Mouse (Mus musculus) retina, postnatal 7 days (tissue): ENCODE data around the gene Cbfa2t2.
"Not testable (repeated sequence)": the region's sequence is repeated elsewhere in the genome, so short reads cannot be mapped to it uniquely, and the experiment has no call there.

Experiments
- DNase-seq: peaks from one replicate; pipeline ENCODE4 v3.0.0-alpha.2; 2012; ENCODE audit warnings: low read depth, low spot score

Cbfa2t2 gene

GRCm38 (mm10) chr2:154474251-154475061 lies 38.2 kb downstream of the Cbfa2t2 start:
- DNase-seq: no peak

- no peak for DNase-seq
These were observed 38.7 kb downstream of the Cbfa2t2 start for GRCm38 (mm10) chr2:154475062-154475349.

GRCm38 (mm10) chr2:154475861-154476260 lies 39.6 kb downstream of the Cbfa2t2 start:
- no peak for DNase-seq

- no peak for DNase-seq
These were observed 40.7 kb downstream of the Cbfa2t2 start for GRCm38 (mm10) chr2:154477028-154477427.

- no peak for DNase-seq
These were observed 55.5 kb downstream of the Cbfa2t2 start for GRCm38 (mm10) chr2:154491788-154492187.

GRCm38 (mm10) chr2:154493559-154493958 lies 57.3 kb downstream of the Cbfa2t2 start:
- DNase-seq: not testable (repeated sequence)

- no peak for DNase-seq
These were observed 58.7 kb downstream of the Cbfa2t2 start for GRCm38 (mm10) chr2:154495021-154495420.

GRCm38 (mm10) chr2:154498571-154498970 lies 62.3 kb downstream of the Cbfa2t2 start:
- no peak for DNase-seq

GRCm38 (mm10) chr2:154499717-154500247 lies 63.5 kb downstream of the Cbfa2t2 start:
- DNase-seq: no peak

GRCm38 (mm10) chr2:154500758-154501157 lies 64.5 kb downstream of the Cbfa2t2 start:
- DNase-seq: no peak

- DNase-seq: no peak
These were observed 70.8 kb downstream of the Cbfa2t2 start for GRCm38 (mm10) chr2:154507076-154507475.

GRCm38 (mm10) chr2:154507566-154508283 lies 71.4 kb downstream of the Cbfa2t2 start:
- DNase-seq: no peak

GRCm38 (mm10) chr2:154508450-154508849 lies 72.2 kb downstream of the Cbfa2t2 start:
- DNase-seq: no peak

- DNase-seq: no peak
These were observed 73.9 kb downstream of the Cbfa2t2 start for GRCm38 (mm10) chr2:154510141-154510540.

GRCm38 (mm10) chr2:154516944-154517343 lies 80.7 kb downstream of the Cbfa2t2 start:
- DNase-seq: no peak

GRCm38 (mm10) chr2:154517424-154517823 lies 81.1 kb downstream of the Cbfa2t2 start:
- no peak for DNase-seq

- DNase-seq: no peak
These were observed 85.2 kb downstream of the Cbfa2t2 start for GRCm38 (mm10) chr2:154521449-154521848.

GRCm38 (mm10) chr2:154522334-154522733 lies 86.1 kb downstream of the Cbfa2t2 start:
- no peak for DNase-seq

- DNase-seq: no peak
These were observed 89.0 kb downstream of the Cbfa2t2 start for GRCm38 (mm10) chr2:154525285-154525684.

GRCm38 (mm10) chr2:154526531-154526930 lies 90.2 kb downstream of the Cbfa2t2 start:
- DNase-seq: no peak

- DNase-seq: no peak
These were observed 96.6 kb downstream of the Cbfa2t2 start for GRCm38 (mm10) chr2:154532888-154533287.

GRCm38 (mm10) chr2:154534704-154535270 lies 98.5 kb downstream of the Cbfa2t2 start:
- no peak for DNase-seq
